Mouse (Mus musculus) heart, postnatal 25 days (tissue): ENCODE results near the gene Srrt. TPM values are rescaled to one million over a fixed set of nuclear protein-coding genes. Genes with fewer than 3 reads are reported as not detected.
"Not testable (repeated sequence)": the region's sequence is repeated elsewhere in the genome, so short reads cannot be mapped to it uniquely, and the experiment has no call there.

Source experiments
- DNase-seq: peaks from one replicate; pipeline ENCODE4 v3.0.0; 2022; ENCODE audit warnings: low spot score
- intact Hi-C: fragments of 180-260 bp; cut with DNase I; formaldehyde crosslinking; loops from one replicate; pipeline ENCODE4 v1.15.1; 2025
- microRNA-seq: library from miRNA; unstranded; fragments of <30 nt; microRNA quantifications from one replicate; pipeline ENCODE4 v1.2.0, GENCODE M21; 2022
- total RNA-seq, 2 experiments: library from RNA; stranded (reverse); gene quantifications; 2 replicates each; pipeline ENCODE4 v1.2.3; 2021

The Srrt gene
- total RNA-seq, 2 experiments from 2014 or later = 67.1 to 67.7 TPM

GRCm38 (mm10) chr5:137285045-137285444, 22.4 kb downstream of the Srrt start:
- no peak for DNase-seq

DNA sequence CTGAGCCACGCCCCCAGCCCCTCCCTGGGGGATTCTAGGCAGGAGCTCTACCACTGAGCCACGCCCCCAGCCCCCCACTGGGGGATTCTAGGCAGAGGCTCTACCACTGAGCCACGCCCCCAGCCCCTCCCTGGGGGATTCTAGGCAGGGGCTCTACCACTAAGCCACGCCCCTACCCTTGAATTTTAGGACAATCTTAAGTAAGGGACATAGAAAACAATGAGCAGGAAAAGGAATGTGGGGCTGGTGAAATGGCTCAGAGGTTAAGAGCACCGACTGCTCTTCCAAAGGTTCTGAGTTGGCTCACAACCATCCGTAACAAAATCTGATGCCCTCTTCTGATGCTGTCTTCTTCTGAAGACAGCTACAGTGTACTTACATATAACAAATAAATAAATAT, 23.1 kb downstream of the Srrt start:
- DNase-seq, intact Hi-C loops: not testable (repeated sequence)

More at GRCm38 (mm10) chr5:137285045-137285444, 22.4 kb downstream of the Srrt start:
- intact Hi-C loops = no loop called here

GRCm38 (mm10) chr5:137277360-137278342, 29.8 kb downstream of the Srrt start:
- intact Hi-C loops = no loop called here
- no peak for DNase-seq

GRCm38 (mm10) chr5:137268131-137268910, 39.2 kb downstream of the Srrt start:
- intact Hi-C loops = no loop called here
- DNase-seq = peak; percentile 42

- intact Hi-C loops = no loop called here
- DNase-seq = no peak
Measured at GRCm38 (mm10) chr5:137264787-137265186, 42.7 kb downstream of the Srrt start.

- intact Hi-C loops = no loop called here
- no peak for DNase-seq
Measured at GRCm38 (mm10) chr5:137263897-137264720, 43.4 kb downstream of the Srrt start.

Small RNA genes within 50 kb of the gene (microRNA-seq; reads per million reads assigned to microRNA genes)
- not detected for gene Mir7036
- not detected for gene Mir8116

Other genes starting within 250 kb of the Srrt start
- 10 to 100 TPM; 18.3 to 27.6 TPM for gene Serpine1, start 235.4 kb downstream of the Srrt start, total RNA-seq
- gene Trim56, start 191.5 kb downstream of the Srrt start, total RNA-seq = 10 to 100 TPM; 18.0 to 22.0 TPM
- gene Muc3, start 158.4 kb downstream of the Srrt start, total RNA-seq = not detected
- under 1 TPM; 0.26 to 0.31 TPM for gene Muc3a, start 95.3 kb downstream of the Srrt start, total RNA-seq
- 1 to 10 TPM; 1.4 to 2.2 TPM for gene Ache, start 20.2 kb downstream of the Srrt start, total RNA-seq
- gene Ufsp1, start 13.0 kb downstream of the Srrt start, total RNA-seq = 1 to 10 TPM; 8.3 to 8.7 TPM
- gene Trip6, start 6.7 kb upstream of the Srrt start, total RNA-seq = 10 to 100 TPM; 10.8 to 13.3 TPM
- 1 to 10 TPM; 2.7 to 3.0 TPM for gene Slc12a9, start 25.9 kb upstream of the Srrt start, total RNA-seq
- gene Ephb4, start 42.4 kb upstream of the Srrt start, total RNA-seq = 10 to 100 TPM; 52.5 to 64.2 TPM
- not detected for gene Zan, start 169.4 kb upstream of the Srrt start, total RNA-seq
- gene Pop7, start 194.8 kb upstream of the Srrt start, total RNA-seq = 10 to 100 TPM; 14.8 to 15.3 TPM
- gene Gigyf1, start 210.9 kb upstream of the Srrt start, total RNA-seq = 10 to 100 TPM; 28.6 to 29.1 TPM
- not detected for gene Epo, start 225.6 kb upstream of the Srrt start, total RNA-seq
- 100 to 1,000 TPM; 245 to 246 TPM for gene Gnb2, start 225.8 kb upstream of the Srrt start, total RNA-seq
- gene Actl6b, start 245.8 kb upstream of the Srrt start, total RNA-seq = not detected